Mouse (Mus musculus): ENCODE data around the gene Sncb.
A peak's percentile ranks its signal among the peaks of the same experiment; 100 is the strongest.

Gene Sncb

GRCm38 (mm10) chr13:54783235-54783634 lies 16.8 kb upstream of the Sncb start:
- no peak for DNase-seq (ENCODE audit: low read depth, low spot score)

- DNase-seq (ENCODE audit: low read depth, low spot score): peak; percentile 51
These were observed 14.7 kb upstream of the Sncb start for GRCm38 (mm10) chr13:54781086-54781485.

GRCm38 (mm10) chr13:54780592-54780991 lies 14.2 kb upstream of the Sncb start:
- DNase-seq (ENCODE audit: low read depth, low spot score): peak; percentile 60

- no peak for DNase-seq (ENCODE audit: low read depth, low spot score)
These were observed 617 bp upstream of the Sncb start for GRCm38 (mm10) chr13:54767012-54767411.

GRCm38 (mm10) chr13:54765281-54766191 lies 859 bp downstream of the Sncb start:
- DNase-seq (ENCODE audit: low read depth, low spot score): no peak

- DNase-seq (ENCODE audit: low read depth, low spot score): no peak
These were observed 5.5 kb downstream of the Sncb start for GRCm38 (mm10) chr13:54760906-54761305.

GRCm38 (mm10) chr13:54760164-54760795 lies 6.1 kb downstream of the Sncb start:
- peak; percentile 95 for DNase-seq (ENCODE audit: low read depth, low spot score)

GRCm38 (mm10) chr13:54759496-54759895 lies 6.9 kb downstream of the Sncb start:
- no peak for DNase-seq (ENCODE audit: low read depth, low spot score)

- no peak for DNase-seq (ENCODE audit: low read depth, low spot score)
These were observed 7.5 kb downstream of the Sncb start for GRCm38 (mm10) chr13:54758756-54759470.

GRCm38 (mm10) chr13:54758045-54758755 lies 8.2 kb downstream of the Sncb start:
- peak; percentile 95 for DNase-seq (ENCODE audit: low read depth, low spot score)

- DNase-seq (ENCODE audit: low read depth, low spot score): no peak
These were observed 9.1 kb downstream of the Sncb start for GRCm38 (mm10) chr13:54757093-54757830.

- DNase-seq (ENCODE audit: low read depth, low spot score): no peak
These were observed 10.2 kb downstream of the Sncb start for GRCm38 (mm10) chr13:54756156-54756712.

GRCm38 (mm10) chr13:54755201-54755830 lies 11.1 kb downstream of the Sncb start:
- peak; percentile 89 for DNase-seq (ENCODE audit: low read depth, low spot score)

GRCm38 (mm10) chr13:54754169-54755080 lies 12.0 kb downstream of the Sncb start:
- DNase-seq (ENCODE audit: low read depth, low spot score): no peak

GRCm38 (mm10) chr13:54753733-54754132 lies 12.7 kb downstream of the Sncb start:
- DNase-seq (ENCODE audit: low read depth, low spot score): no peak

GRCm38 (mm10) chr13:54752656-54753055 lies 13.7 kb downstream of the Sncb start:
- DNase-seq (ENCODE audit: low read depth, low spot score): peak; percentile 85

GRCm38 (mm10) chr13:54750699-54751098 lies 15.7 kb downstream of the Sncb start:
- DNase-seq (ENCODE audit: low read depth, low spot score): no peak

GRCm38 (mm10) chr13:54749864-54750411 lies 16.5 kb downstream of the Sncb start, which contains the start of gene Gprin1:
TSS of gene Gprin1 (minus strand) at chr13:54749874.
- DNase-seq (ENCODE audit: low read depth, low spot score): no peak
